Mouse (Mus musculus) C3H10T1/2 (cell line): Measurements from ENCODE around the gene Vpreb2. TPM values are rescaled to one million over a fixed set of nuclear protein-coding genes. Genes with fewer than 3 reads are reported as not detected.

Experiments
- polyA plus RNA-seq, 2 experiments: library from polyadenylated mRNA; unstranded; fragments of >200 nt; fragmentation: generic; extraction: Trizol; gene quantifications; one replicate each; pipeline ENCODE4 v1.2.1; 2012; ENCODE audit warnings: missing spikeins in 2 of 2

Gene Vpreb2
- polyA plus RNA-seq: not detected

GRCm38 (mm10) chr16:17980128-17980527 is at the start of gene Vpreb2:
TSS of gene Vpreb2 (plus strand) at chr16:17980428.

Other genes with a start within 250 kb of the Vpreb2 start
- 10 to 100 TPM; 15.8 to 54.1 TPM for gene Med15, start 247.5 kb upstream of the Vpreb2 start, polyA plus RNA-seq
- gene Klhl22, start 220.8 kb upstream of the Vpreb2 start, polyA plus RNA-seq: 10 to 100 TPM; 19.3 to 59.6 TPM
- gene Scarf2, start 183.1 kb upstream of the Vpreb2 start, polyA plus RNA-seq: 100 to 1,000 TPM in 1 of 2 experiments, 10 to 100 TPM in 1; 35.1 to 151 TPM
- under 1 TPM in 1 of 2 experiments, not detected in 1; 0.46 TPM for gene B830017H08Rik, start 147.3 kb upstream of the Vpreb2 start, polyA plus RNA-seq
- 1 to 10 TPM in 1 of 2 experiments, under 1 TPM in 1; 0.37 to 5.4 TPM for gene Car15, start 142.1 kb upstream of the Vpreb2 start, polyA plus RNA-seq
- gene Gm20518, start 88.8 kb upstream of the Vpreb2 start, polyA plus RNA-seq: under 1 TPM; 0.01 to 0.39 TPM
- gene Tssk1, start 86.2 kb upstream of the Vpreb2 start, polyA plus RNA-seq: under 1 TPM; 0.02 to 0.19 TPM
- 10 to 100 TPM; 25.5 to 64.3 TPM for gene Dgcr2, start 81.9 kb upstream of the Vpreb2 start, polyA plus RNA-seq
- under 1 TPM; 0.04 to 0.14 TPM for gene Tssk2, start 81.8 kb upstream of the Vpreb2 start, polyA plus RNA-seq
- 10 to 100 TPM; 17.5 to 30.4 TPM for gene Ess2, start 69.1 kb upstream of the Vpreb2 start, polyA plus RNA-seq
- not detected for gene Gsc2, start 65.4 kb upstream of the Vpreb2 start, polyA plus RNA-seq
- 100 to 1,000 TPM; 104 to 113 TPM for gene Slc25a1, start 52.2 kb upstream of the Vpreb2 start, polyA plus RNA-seq
- 100 to 1,000 TPM; 113 to 200 TPM for gene Dgcr6, start 72.4 kb downstream of the Vpreb2 start, polyA plus RNA-seq
- gene Prodh, start 109.8 kb downstream of the Vpreb2 start, polyA plus RNA-seq: under 1 TPM; 0.02 to 0.28 TPM
- 1 to 10 TPM in 1 of 2 experiments, under 1 TPM in 1; 0.29 to 1.5 TPM for gene Rtn4r, start 147.2 kb downstream of the Vpreb2 start, polyA plus RNA-seq
- under 1 TPM in 1 of 2 experiments, not detected in 1; 0.07 TPM for gene Ccdc188, start 237.5 kb downstream of the Vpreb2 start, polyA plus RNA-seq